Mouse (Mus musculus): ENCODE data around the gene Rapgef1.

Gene Rapgef1

GRCm38 (mm10) chr2:29672746-29673536 is 53.4 kb downstream of the Rapgef1 start:
- DNase-seq (ENCODE audit: low spot score in 2 of 2): no peak

GRCm38 (mm10) chr2:29674087-29674486 is 54.6 kb downstream of the Rapgef1 start:
- DNase-seq (ENCODE audit: low spot score in 2 of 2): no peak

- no peak for DNase-seq (ENCODE audit: low spot score in 2 of 2)
These were observed 55.0 kb downstream of the Rapgef1 start for GRCm38 (mm10) chr2:29674545-29674944.

GRCm38 (mm10) chr2:29675846-29676245 is 56.3 kb downstream of the Rapgef1 start:
- no peak for DNase-seq (ENCODE audit: low spot score in 2 of 2)

- DNase-seq (ENCODE audit: low spot score in 2 of 2): no peak
These were observed 57.0 kb downstream of the Rapgef1 start for GRCm38 (mm10) chr2:29676513-29676912.

GRCm38 (mm10) chr2:29677842-29678241 is 58.3 kb downstream of the Rapgef1 start:
- DNase-seq (ENCODE audit: low spot score in 2 of 2): no peak

- no peak for DNase-seq (ENCODE audit: low spot score in 2 of 2)
These were observed 59.0 kb downstream of the Rapgef1 start for GRCm38 (mm10) chr2:29678524-29678923.

- DNase-seq (ENCODE audit: low spot score in 2 of 2): no peak
These were observed 60.4 kb downstream of the Rapgef1 start for GRCm38 (mm10) chr2:29679710-29680584.

- DNase-seq (ENCODE audit: low spot score in 2 of 2): no peak
These were observed 63.9 kb downstream of the Rapgef1 start for GRCm38 (mm10) chr2:29683261-29683999.

GRCm38 (mm10) chr2:29684498-29684897 is 65.0 kb downstream of the Rapgef1 start:
- no peak for DNase-seq (ENCODE audit: low spot score in 2 of 2)

- DNase-seq (ENCODE audit: low spot score in 2 of 2): no peak
These were observed 69.5 kb downstream of the Rapgef1 start for GRCm38 (mm10) chr2:29689014-29689413.

GRCm38 (mm10) chr2:29689495-29689894 is 70.0 kb downstream of the Rapgef1 start:
- no peak for DNase-seq (ENCODE audit: low spot score in 2 of 2)

GRCm38 (mm10) chr2:29691068-29691467 is 71.5 kb downstream of the Rapgef1 start:
- no peak for DNase-seq (ENCODE audit: low spot score in 2 of 2)

GRCm38 (mm10) chr2:29691507-29691906 is 72.0 kb downstream of the Rapgef1 start:
- no peak for DNase-seq (ENCODE audit: low spot score in 2 of 2)

- DNase-seq (ENCODE audit: low spot score in 2 of 2): no peak
These were observed 72.7 kb downstream of the Rapgef1 start for GRCm38 (mm10) chr2:29692192-29692591.

- DNase-seq (ENCODE audit: low spot score in 2 of 2): no peak
These were observed 76.8 kb downstream of the Rapgef1 start for GRCm38 (mm10) chr2:29696207-29696800.

GRCm38 (mm10) chr2:29698421-29699290 is 79.1 kb downstream of the Rapgef1 start:
- no peak for DNase-seq (ENCODE audit: low spot score in 2 of 2)

- DNase-seq (ENCODE audit: low spot score in 2 of 2): no peak
These were observed 81.4 kb downstream of the Rapgef1 start for GRCm38 (mm10) chr2:29700898-29701297.

GRCm38 (mm10) chr2:29701393-29701792 is 81.9 kb downstream of the Rapgef1 start:
- no peak for DNase-seq (ENCODE audit: low spot score in 2 of 2)

- no peak for DNase-seq (ENCODE audit: low spot score in 2 of 2)
These were observed 82.7 kb downstream of the Rapgef1 start for GRCm38 (mm10) chr2:29702189-29702588.

Data from frontal cortex, postnatal 14 days (tissue).